Mouse (Mus musculus) lung, postnatal 0 days (tissue): ENCODE measurements at regions not wholly inside any gene's neighbourhood (a gene's known extent, or its start where the extent isn't known, plus 50 kb on each side); places are given as distances from the start of the nearest gene placed in this dataset.

Source experiments
- CTCF ChIP-seq: IDR thresholded peaks from 2 replicates; pipeline ENCODE4 v1.5.1; 2016; ENCODE audit warnings: antibody characterized with exemption, mild to moderate bottlenecking
- EP300 ChIP-seq: IDR thresholded peaks from 2 replicates; pipeline ENCODE4 v1.6.1; 2016; ENCODE audit warnings: antibody characterized with exemption, mild to moderate bottlenecking, control low read depth

DNA sequence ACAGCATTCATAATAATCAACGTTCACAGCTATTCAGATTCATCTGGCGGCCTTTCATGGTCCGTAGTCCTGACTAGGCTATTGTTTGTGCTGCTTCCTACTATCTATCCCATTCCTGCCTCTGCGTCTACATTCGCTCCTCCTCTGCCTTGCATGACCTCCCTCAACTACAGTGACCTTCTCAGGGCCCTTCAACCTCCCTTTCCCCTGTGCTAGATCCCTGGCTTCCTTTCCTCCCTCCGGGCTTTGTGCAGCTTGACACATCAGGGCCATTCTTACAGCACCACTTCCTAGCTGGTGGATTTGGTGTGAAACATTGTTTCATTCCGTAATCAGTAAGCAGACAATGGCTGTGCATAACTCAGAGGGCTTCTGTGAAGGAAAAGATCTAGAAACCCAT, 65.6 kb downstream of the Ppp1r3c start:
- TF ChIP-seq CTCF (no peak), EP300 (no peak)
